Mouse (Mus musculus): ENCODE results near the gene Kmt2c.

DNA sequence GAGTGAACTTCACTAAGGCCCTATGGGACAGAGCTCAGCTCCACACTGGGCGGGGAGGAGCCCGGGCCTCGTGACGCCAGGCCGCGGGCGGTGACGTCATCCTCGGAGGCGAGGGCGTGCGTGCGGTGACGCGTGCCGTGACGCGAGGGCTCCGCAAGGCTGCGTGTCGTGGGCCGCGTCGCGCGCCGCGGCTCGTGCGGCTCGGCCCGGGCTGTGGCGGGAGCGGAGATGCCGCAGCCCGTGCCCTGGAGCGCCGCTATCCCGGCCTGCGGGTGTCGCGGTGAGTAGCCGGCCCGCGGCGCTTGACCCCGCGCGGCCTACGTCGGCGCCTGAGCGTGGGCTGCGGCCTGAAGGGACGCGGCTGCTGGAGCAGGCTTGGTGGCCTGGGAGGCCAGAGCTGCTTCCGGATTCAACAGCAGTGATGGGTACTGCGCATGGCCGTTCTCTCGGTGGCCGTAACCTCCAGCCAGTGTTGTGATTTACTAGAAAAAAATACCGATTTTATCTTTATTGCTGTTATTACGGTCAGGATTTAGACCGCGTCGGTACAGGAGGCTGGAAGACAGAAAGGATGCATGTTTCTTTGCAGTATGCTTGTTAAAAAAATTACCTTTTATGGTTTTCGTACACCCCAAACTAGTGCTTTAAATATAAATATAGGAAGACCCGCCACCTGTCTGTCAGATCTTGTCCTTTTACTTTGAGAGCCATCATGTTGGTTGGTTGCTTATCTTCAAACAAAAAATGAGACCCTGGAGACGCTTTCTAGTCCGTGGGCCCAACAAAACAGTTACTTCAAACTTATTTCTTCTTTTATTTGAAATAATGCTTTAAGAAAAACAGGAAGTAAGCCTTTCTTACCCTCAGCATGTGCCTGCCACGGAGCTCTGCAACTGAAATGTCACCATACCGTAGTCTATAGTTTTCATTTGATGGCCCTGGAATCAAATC is 275.6 kb downstream of the Kmt2c start, which contains the start of gene E130116L18Rik:
- TF ChIP-seq CHD2 (IDR thresholded peaks at IDR 0.05; ENCODE audit: low read depth, low read length) (no peak), HCFC1 (IDR thresholded peaks at IDR 0.05; ENCODE audit: borderline replicate concordance, insufficient read depth, low read length) (no peak), MAFK (IDR thresholded peaks at IDR 0.05; ENCODE audit: insufficient read depth, low read depth, low read length) (no peak), ZNF384 (IDR thresholded peaks at IDR 0.05; ENCODE audit: low read depth, low read length) (no peak)

Measured in ES-E14 (cell line).